Mouse (Mus musculus): ENCODE measurements at regions not wholly inside any gene's neighbourhood (a gene's known extent, or its start where the extent isn't known, plus 50 kb on each side); places are given as distances from the start of the nearest gene placed in this dataset.

DNA sequence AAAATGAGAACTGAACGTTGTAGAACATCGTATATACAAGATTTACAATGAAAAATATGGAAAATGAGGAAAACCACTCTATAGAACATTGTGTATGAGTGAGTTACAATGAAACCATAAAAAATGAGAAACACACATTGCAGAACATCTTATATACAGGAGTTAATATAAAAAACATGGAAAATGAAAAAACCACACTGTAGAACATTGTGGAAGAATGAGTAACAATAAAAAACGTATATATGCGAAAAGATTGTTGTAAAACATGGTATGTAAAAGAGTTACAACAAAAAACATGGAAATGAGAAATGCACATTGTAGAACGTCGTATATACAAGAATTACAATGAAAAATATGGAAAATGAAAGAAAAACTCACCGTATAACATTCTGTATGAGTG lies 301.2 kb downstream of the Gm3376 start:
- DNase-seq, result peak; percentile 11

- peak; percentile 0 for DNase-seq
These were observed 302.1 kb downstream of the Gm3376 start for GRCm38 (mm10) chrY:4073566-4073965.
